Mouse (Mus musculus) midbrain, embryonic 10.5 days (tissue): ENCODE measurements around the gene Sox5. TPM values are rescaled to one million over a fixed set of nuclear protein-coding genes. Genes with fewer than 3 reads are reported as not detected.

Source experiments
- DNase-seq: peaks from one replicate; pipeline ENCODE4 v3.0.0-alpha.2; 2017; ENCODE audit warnings: low spot score
- H3K27ac ChIP-seq: fragments of 300-500 bp; sonication (generic); replicated peaks from 2 replicates; pipeline ENCODE4 v1.5.1; 2016; ENCODE audit warnings: mild to moderate bottlenecking
- H3K27me3 ChIP-seq: fragments of 300-500 bp; sonication (generic); 2 replicates; pipeline ENCODE4 v1.6.1; 2016; ENCODE audit warnings: low read depth, mild to moderate bottlenecking; ENCODE audit not compliant: poor library complexity, severe bottlenecking
- H3K36me3 ChIP-seq: fragments of 300-500 bp; sonication (generic); 2 replicates; pipeline ENCODE4 v1.6.1; 2016; ENCODE audit warnings: mild to moderate bottlenecking, moderate library complexity
- H3K4me1 ChIP-seq: fragments of 300-500 bp; sonication (generic); 2 replicates; pipeline ENCODE4 v1.6.1; 2016
- H3K4me3 ChIP-seq: fragments of 300-500 bp; sonication (generic); 2 replicates; pipeline ENCODE4 v1.5.1; 2016; ENCODE audit warnings: mild to moderate bottlenecking, moderate library complexity
- H3K9me3 ChIP-seq: fragments of 300-500 bp; sonication (generic); replicated peaks from 2 replicates; pipeline ENCODE4 v1.6.1; 2016; ENCODE audit warnings: mild to moderate bottlenecking
- WGBS: fragments of 180-500 bp; shearing (Covaris S2); methylation state at CpG from one replicate; pipeline ENCODE4 v1.1.7; 2016; 5-methylcytosine and 5-hydroxymethylcytosine counted together
- polyA plus RNA-seq: library from polyadenylated mRNA; unstranded; fragments of >200 nt; fragmentation: Nextera tagmentation; extraction: Ambion mirVana; gene quantifications from 2 replicates; pipeline ENCODE4 v1.2.1, GENCODE M21; 2016

Sox5 gene
- polyA plus RNA-seq, 1 experiment from 2014 or later = 28.2 TPM

DNA sequence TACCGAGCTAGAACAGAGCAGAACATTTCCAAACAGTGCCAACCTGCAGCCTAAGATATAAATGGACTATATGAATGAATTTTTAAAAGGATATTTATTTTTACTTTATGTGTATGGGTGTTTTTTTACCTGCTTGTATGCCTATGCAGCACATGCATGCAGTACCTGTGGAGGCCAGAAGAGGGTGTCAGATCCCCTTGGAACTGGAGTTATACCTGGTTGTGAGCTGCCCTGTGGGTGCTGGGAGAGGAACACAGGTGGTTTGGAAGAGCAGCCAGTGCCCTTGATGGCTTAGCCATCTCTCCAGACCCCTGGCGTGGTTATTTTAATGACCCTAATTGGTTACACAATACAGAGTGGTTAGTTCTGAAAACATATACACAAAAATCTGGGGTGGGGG, 510.5 kb downstream of the Sox5 start:
- Histone ChIP-seq H3K27me3 (peaks cover 34% of the 10 kb centered on the region), H3K36me3 (no peaks in the 10 kb centered on the region), H3K9me3 (peaks cover 2% of the 10 kb centered on the region; the same call in 1 of the 2 replicates), H3K27ac (no peak overlapping the region), H3K4me3 (no peak overlapping the region), H3K4me1 (peaks cover 13% of the 10 kb centered on the region)
- 93% methylated on average over 2 of the region's 2 CpGs for WGBS
- DNase-seq = no peak

DNA sequence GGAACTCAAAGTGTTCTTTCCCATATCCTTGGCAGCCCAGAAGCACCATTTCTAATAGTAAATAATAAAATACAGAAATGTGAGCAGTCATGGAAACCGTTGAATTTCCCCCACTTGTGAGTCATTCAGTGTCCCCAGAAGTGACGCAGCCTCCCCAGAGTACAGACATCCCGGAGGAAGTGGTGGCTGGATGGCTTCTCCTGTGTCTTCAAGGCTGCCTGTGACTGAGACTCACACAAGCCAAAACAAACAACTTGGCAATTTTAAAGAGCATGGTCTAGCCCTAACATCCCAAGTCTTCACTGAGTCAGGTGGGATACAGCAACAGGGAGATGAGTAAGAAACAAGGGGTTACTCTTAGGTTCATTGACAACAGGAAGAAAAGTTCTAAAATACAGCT, 511.5 kb downstream of the Sox5 start:
- DNase-seq = no peak
- Histone ChIP-seq H3K27ac (no peak overlapping the region), H3K4me1 (peaks cover 13% of the 10 kb centered on the region), H3K27me3 (peaks cover 43% of the 10 kb centered on the region), H3K36me3 (no peaks in the 10 kb centered on the region), H3K9me3 (no peaks in the 10 kb centered on the region), H3K4me3 (no peak overlapping the region)
- 91% methylated on average over 3 of the region's 3 CpGs for WGBS

DNA sequence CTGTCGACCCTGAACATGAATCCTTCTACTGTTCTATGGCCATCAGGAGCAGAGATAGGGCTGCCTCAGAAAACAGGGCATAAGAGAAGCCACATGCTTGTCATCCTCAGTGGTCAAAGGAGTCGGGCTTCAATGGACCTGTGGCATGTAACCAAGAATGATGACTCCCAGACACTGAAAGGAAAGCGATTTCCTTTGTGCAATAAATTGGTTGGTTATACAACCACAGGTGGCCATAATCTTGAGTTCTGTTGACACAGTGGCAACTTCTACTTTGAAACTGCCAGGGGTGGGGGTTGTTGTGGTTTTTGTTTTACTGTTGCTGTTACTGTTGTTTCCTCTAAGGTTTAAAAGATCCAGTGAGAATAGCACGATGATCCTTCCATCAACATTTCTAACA, 512.1 kb downstream of the Sox5 start:
- DNase-seq = no peak
- 84% methylated on average over 4 of the region's 4 CpGs for whole genome bisulfite sequencing
- Histone ChIP-seq H3K36me3 (no peaks in the 10 kb centered on the region), H3K4me3 (no peak overlapping the region), H3K9me3 (no peaks in the 10 kb centered on the region), H3K27me3 (peaks cover 49% of the 10 kb centered on the region), H3K4me1 (peaks cover 17% of the 10 kb centered on the region), H3K27ac (no peak overlapping the region)

DNA sequence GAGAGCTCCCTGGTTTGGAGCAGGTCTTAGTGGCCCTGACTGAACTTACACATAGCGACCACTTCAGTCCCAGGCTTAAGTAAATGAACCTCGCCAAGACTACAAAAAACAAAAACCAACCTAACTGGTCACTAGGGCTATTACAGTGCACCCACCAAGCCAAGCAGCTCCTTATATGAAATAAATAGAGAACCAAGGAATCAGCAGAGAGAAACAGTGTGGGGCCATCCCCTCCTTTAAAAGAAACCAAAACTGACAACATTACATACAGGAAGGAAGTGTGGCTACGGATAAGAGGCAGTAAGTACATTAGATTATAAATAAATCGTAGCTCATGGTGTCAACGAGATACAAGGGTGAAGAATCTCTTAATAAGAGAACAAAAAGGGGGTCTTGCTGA, 516.0 kb downstream of the Sox5 start:
- Histone ChIP-seq H3K36me3 (no peaks in the 10 kb centered on the region), H3K27me3 (peaks cover 84% of the 10 kb centered on the region), H3K9me3 (no peaks in the 10 kb centered on the region), H3K4me3 (no peak overlapping the region), H3K27ac (0 out of 2 replicates have a peak overlapping the region, but pooled peaks have one; percentile 28), H3K4me1 (peaks cover 14% of the 10 kb centered on the region)
- 87% methylated on average over 5 of the region's 5 CpGs for WGBS
- DNase-seq = no peak

DNA sequence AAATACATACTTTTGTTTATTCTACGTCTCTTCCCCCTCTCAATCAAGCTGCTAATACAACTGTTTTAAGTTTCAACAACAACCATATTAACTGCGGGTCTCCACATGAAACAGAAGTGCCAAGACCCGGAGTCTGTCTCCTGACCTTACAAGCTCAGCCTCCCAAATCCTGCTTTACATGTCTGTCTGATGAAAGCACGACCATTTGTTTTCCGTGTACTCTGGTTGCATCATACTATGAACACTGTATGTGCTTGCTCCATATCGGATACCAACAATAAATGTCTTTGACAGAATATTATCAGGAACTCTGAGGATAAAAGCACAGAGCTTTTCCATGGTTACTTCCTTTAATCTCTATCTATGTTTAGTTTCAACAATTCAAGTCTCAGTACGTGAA, 516.8 kb downstream of the Sox5 start:
- DNase-seq = no peak
- 75% methylated on average over 7 of the region's 7 CpGs for whole genome bisulfite sequencing
- no peaks in the 10 kb centered on the region for H3K36me3 ChIP-seq
- peak overlapping the region; percentile 77 for H3K27ac ChIP-seq
- no peak overlapping the region for H3K4me3 ChIP-seq
- peaks cover 90% of the 10 kb centered on the region for H3K27me3 ChIP-seq
- H3K9me3 ChIP-seq = no peaks in the 10 kb centered on the region
- peaks cover 14% of the 10 kb centered on the region for H3K4me1 ChIP-seq

DNA sequence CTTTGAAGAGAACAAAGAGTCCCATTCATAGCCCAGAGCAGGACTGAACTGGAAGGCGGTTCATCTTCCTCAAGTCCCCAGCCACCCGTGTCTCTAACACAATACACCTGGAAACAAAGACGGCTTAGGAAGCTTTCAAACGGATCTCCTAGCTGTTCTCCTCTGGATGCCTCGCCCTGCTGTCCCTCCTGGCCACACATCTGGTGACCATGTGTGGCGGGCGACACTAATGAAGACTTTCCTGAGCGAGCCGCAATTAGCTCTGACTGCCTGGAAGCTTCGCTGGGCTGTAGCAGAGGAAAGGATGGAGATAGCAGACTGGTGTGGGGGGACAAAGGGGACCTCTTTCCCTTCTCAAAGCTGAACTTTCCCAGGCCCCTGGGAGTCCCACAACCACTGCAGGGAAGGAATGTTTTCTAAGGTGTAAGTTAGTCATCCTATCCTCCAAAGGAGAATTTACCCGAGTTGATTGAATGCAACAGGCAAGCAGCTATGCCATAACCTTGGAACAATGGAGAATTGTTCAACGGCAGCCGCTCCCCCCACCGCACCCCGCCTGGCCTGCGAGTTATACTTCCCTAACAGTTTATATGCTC, 517.4 kb downstream of the Sox5 start:
- Histone ChIP-seq H3K27ac (peak overlapping the region; percentile 77), H3K4me3 (no peak overlapping the region), H3K4me1 (peaks cover 14% of the 10 kb centered on the region), H3K27me3 (peaks cover 93% of the 10 kb centered on the region), H3K36me3 (no peaks in the 10 kb centered on the region), H3K9me3 (no peaks in the 10 kb centered on the region)
- 33% methylated on average over 16 of the region's 16 CpGs for WGBS
- peak; percentile 56 for DNase-seq

DNA sequence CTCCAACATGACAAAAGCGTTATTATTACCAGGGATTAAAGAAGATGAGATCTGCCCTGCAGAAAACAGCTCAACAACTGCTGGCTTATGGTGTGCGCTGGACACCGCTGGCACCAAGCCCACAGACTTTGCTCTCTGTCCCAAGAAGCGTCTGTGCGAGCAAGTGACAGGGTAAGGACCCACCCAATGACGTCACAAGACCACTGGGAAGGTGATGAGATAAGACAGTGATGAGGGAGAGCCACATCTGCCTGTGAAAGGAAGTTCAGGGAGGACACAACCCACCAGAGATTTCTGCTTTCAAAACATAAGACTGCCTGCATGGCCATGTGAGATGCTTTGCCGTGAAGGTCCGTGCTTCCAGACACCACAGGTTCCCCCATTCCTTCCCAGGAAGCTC, 525.3 kb downstream of the Sox5 start:
- Histone ChIP-seq H3K36me3 (no peaks in the 10 kb centered on the region), H3K27ac (peak overlapping the region; percentile 67), H3K27me3 (peaks cover 69% of the 10 kb centered on the region), H3K4me3 (no peak overlapping the region), H3K9me3 (no peaks in the 10 kb centered on the region), H3K4me1 (peaks cover 34% of the 10 kb centered on the region)
- WGBS = 79% methylated on average over 8 of the region's 8 CpGs
- no peak for DNase-seq

DNA sequence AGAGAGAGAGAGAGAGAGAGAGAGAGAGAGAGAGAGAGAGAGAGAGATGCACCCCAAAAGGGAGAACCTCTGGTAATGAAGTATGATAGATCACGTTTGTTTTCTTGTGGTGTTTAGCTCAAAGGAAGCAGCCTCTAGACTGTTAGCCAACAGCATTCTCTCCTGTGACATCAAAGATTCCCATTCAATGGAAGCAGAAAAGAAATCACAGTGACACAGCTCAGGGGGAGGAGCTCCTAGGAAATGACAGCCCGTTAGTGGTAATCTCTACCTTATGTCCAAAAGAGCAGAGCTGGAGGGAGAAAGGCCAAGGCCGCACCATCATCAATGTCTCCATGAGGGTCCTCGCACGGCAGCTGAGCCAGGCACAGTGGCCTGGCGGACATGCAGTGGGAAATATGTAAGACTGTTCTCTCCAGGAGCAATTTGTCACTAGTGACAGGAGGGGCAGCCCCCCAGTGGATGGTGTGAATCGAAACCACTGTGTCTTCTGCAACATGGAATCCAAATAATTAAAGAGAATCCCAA, 529.5 kb downstream of the Sox5 start:
- H3K4me1 ChIP-seq = peaks cover 49% of the 10 kb centered on the region
- no peaks in the 10 kb centered on the region for H3K9me3 ChIP-seq
- H3K4me3 ChIP-seq = peak overlapping the region; percentile 7; the same call in 1 of the 2 replicates
- no peaks in the 10 kb centered on the region for H3K36me3 ChIP-seq
- peak overlapping the region; percentile 89 for H3K27ac ChIP-seq
- WGBS = 44% methylated on average over 7 of the region's 7 CpGs
- peaks cover 50% of the 10 kb centered on the region for H3K27me3 ChIP-seq
- DNase-seq = peak; percentile 35

DNA sequence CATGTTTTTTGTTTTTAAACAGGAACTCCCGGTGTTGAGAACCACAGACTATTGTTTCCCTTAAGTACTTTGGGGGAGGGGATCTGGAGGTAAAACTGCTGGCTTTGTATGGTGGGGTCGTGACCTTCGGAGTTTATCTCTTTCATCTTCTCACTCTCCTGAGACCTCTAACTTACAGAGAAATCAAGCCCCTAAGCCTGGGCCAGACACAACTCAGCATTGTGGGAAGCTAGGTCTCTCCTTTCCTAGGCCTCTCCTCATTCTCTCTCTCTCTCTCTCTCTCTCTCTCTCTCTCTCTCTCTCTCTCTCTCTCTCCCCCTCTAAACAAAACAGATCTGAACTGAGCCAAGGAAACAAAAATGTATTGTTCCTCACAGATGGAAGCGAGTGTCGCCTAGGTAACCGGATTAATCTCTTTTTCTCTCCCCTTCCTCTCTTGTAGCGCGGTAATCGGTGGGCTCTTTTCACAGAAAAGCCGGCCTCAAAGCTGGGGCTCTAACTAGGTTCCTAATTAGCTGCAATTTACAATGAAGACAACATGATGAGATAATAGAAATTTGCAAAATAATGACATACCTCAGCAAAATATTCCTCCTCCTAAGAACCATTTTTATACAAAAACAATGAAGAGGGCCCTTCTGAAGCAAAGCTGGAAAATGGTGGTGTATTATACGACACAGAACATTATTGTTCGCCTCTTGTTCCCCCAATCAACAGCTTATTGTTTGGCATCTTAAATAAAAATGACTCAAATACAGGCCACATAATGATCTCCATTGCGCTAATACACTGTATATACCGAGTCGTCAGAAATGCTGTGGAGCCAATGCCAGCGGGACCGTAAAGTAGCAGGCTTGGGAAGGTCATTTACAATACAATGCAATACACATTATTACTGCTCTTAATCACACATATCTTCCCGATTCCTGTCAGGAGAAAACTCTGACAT, 530.3 kb downstream of the Sox5 start:
- WGBS = 10% methylated on average over 18 of the region's 18 CpGs
- Histone ChIP-seq H3K27ac (peak overlapping the region; percentile 89), H3K4me1 (peaks cover 46% of the 10 kb centered on the region), H3K4me3 (0 out of 2 replicates have a peak overlapping the region, but pooled peaks have one; percentile 9), H3K27me3 (peaks cover 49% of the 10 kb centered on the region), H3K36me3 (no peaks in the 10 kb centered on the region), H3K9me3 (no peaks in the 10 kb centered on the region)
- DNase-seq = peak; percentile 77

DNA sequence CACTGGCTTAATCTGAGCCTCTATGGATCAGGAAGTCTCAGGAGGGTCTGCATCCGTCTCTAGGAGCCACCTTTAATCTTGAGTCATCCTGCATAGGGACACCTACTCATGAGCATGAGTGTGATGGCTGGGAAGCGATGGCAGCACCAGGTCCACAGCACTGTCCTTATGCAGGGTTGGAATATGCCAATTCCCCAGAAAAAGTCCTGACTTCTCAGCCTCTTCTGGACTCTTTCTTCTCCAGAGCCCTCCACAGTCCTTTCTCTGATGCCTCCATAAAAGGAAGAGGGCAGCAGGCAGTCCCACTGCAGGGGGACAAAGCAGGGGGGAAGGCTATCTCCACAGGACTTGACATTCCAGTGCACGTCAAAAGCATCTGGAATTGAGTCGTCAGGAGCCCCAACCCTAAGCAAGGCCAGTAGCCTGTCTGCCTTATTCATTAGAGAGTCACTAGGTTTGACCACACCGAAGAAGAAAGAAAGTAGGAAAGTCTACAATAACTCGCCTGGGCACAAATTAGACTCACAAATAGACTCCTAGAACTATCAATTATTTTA, 531.1 kb downstream of the Sox5 start:
- peaks cover 39% of the 10 kb centered on the region for H3K4me1 ChIP-seq
- H3K27ac ChIP-seq = peak overlapping the region; percentile 89
- peak; percentile 67 for DNase-seq

DNA sequence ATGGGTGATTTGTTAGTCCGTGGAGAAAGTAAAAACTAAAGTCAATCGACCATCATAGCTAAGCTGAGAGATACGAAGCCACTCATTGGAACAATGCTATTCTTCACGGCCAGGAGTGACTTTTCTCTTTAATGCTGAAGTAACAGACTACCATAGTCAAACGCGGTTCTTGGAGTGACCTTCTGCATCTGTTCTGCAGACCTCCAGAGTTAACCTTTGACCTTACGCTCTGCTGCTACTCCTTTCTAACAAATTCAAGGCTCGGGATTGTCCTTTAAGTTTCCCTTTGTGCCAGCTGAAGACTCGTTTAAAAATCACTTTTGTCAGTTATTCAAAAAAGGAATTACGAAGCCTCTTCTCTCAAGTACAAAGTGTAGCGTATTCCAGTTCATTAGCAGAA, 545.2 kb downstream of the Sox5 start:
- WGBS = 56% methylated on average over 11 of the region's 11 CpGs
- H3K4me1 ChIP-seq = peaks cover 9% of the 10 kb centered on the region
- no peak for DNase-seq

More for the DNA sequence above, 531.1 kb downstream of the Sox5 start:
- H3K4me3 ChIP-seq = peak overlapping the region; percentile 26
- peaks cover 41% of the 10 kb centered on the region for H3K27me3 ChIP-seq
- 7% methylated on average over 6 of the region's 6 CpGs for whole genome bisulfite sequencing
- H3K36me3 ChIP-seq = no peaks in the 10 kb centered on the region
- no peaks in the 10 kb centered on the region for H3K9me3 ChIP-seq

DNA sequence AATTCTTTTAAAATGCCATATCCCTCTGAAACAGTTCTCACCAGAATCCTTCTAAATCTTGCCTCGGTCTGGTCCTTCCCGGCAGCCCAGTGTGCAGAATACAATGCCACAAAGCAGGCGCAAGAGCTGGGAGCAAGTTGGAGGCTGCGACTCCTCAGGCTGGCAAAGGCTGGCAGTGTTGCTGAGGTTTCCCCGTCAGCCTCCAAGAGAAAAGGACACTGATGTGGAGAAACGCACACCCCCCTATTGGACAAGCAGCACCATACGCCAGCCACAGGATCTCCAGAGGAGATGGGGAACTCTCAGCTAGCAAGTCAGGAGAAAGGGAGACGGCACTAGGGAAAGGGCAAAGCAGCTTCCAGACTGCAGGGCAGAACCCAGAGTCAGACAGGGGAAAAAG, 577.8 kb downstream of the Sox5 start:
- Histone ChIP-seq H3K4me1 (peaks cover 60% of the 10 kb centered on the region), H3K4me3 (no peak overlapping the region), H3K27me3 (no peaks in the 10 kb centered on the region), H3K36me3 (no peaks in the 10 kb centered on the region), H3K27ac (peak overlapping the region; percentile 67; the same call in 1 of the 2 replicates), H3K9me3 (no peaks in the 10 kb centered on the region)
- DNase-seq = peak; percentile 29
- 35% methylated on average over 8 of the region's 8 CpGs for WGBS

More for the DNA sequence above, 545.2 kb downstream of the Sox5 start:
- no peak overlapping the region for H3K4me3 ChIP-seq
- H3K9me3 ChIP-seq = no peaks in the 10 kb centered on the region
- no peaks in the 10 kb centered on the region for H3K27me3 ChIP-seq
- no peak overlapping the region for H3K27ac ChIP-seq
- H3K36me3 ChIP-seq = no peaks in the 10 kb centered on the region
